Mouse (Mus musculus) CD4-positive, CD25-positive, alpha-beta regulatory T cell, adult 2 months (primary cell): ENCODE data around the gene Gm20867.
"Not testable (repeated sequence)": the region's sequence is repeated elsewhere in the genome, so short reads cannot be mapped to it uniquely, and the experiment has no call there.

Experiments used
- DNase-seq: peaks from one replicate; pipeline ENCODE4 v3.0.0-alpha.2; 2012; ENCODE audit warnings: low read depth, low spot score

The Gm20867 gene

DNA sequence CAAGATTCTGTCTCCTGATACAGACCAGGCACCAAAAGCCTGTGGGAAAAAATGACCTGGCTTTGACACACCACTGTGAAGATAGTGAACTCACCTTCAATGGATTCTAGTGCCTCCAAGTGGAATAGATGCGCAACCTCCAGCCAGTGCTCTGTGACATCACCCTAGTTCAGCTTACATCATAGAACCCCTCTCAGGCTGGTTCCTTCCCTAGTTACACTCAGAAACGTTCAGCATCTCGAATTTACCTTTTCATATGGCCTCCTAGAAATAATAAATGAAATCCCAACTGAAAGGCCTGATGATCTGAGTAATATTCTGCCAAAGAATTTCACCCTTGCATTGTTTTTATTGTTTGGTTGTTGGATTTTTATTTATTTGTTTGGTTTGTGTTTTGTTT is at the start of gene Gm20867:
Gene Gm20867 (minus strand): TSS at position 101 of the 400 bp plus-strand sequence.
- DNase-seq, result not testable (repeated sequence)
